ENCODE assay signal across 24 mouse cellular contexts in the genomic region with DNA sequence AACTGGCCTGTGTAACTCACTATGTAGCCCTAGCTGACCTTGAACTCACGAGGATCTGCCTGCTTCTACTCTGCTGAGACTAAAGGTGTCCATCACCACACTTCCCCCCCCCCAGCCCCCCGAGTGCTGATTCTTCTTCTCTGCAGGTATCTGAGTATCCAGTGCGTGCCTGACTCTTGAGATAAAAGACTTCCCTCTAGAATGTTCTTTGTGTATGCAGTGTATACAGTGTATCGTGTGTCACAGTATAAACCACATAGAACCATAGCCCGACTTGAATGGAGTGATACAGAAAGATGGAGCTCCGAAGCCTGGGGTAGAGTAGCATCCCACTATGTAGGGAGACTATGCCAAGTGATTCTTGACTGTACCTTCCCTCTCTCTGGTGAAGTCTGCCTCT. TPM values are rescaled to one million over a fixed set of nuclear protein-coding genes. Genes with fewer than 3 reads are reported as not detected.
A peak's percentile ranks its signal among the peaks of the same experiment; 100 is the strongest.
DNase-seq lines count a peak whose midpoint lies in the region; ATAC-seq and TF ChIP-seq lines count a peak whose summit lies in the region.
"Had no signal": no experiment of that assay in that cellular context is flagged by ENCODE, and none has a peak within 500 bp of the region (broad histone marks: within the 10 kb centered on the region; RNA-seq: fewer than 3 reads in every experiment).

No protein-coding gene starts in this region.

- H3K79me2 ChIP-seq in MEL (ENCODE audit: control insufficient read depth, insufficient read depth, low read length, poor library complexity), result no peaks in the 10 kb centered on the region

- peaks cover 37% of the 10 kb centered on the region for H3K36me3 ChIP-seq in G1E (replicated peaks)
- peaks cover 0 to 13% of the 10 kb centered on the region in 2 experiments; a peak in 2 of 4 replicates for H3K36me3 ChIP-seq in MEL (ENCODE audit: control insufficient read depth in 1 of 2, insufficient read depth in 2 of 2, low read length in 2 of 2)
- no peaks in the 10 kb centered on the region for H3K36me3 ChIP-seq in liver, embryonic 13.5 days
- H3K36me3 ChIP-seq in liver, embryonic 16.5 days (ENCODE audit: control insufficient read depth, insufficient read depth), result no peaks in the 10 kb centered on the region
- H3K36me3 ChIP-seq: forebrain, embryonic 15.5 days; heart, embryonic 12.5 days; heart, embryonic 15.5 days; hindbrain, embryonic 12.5 days; hindbrain, embryonic 15.5 days had no signal

- H3K27me3 ChIP-seq in G1E (ENCODE audit: insufficient read depth, low read length) (no peaks in the 10 kb centered on the region), MEL (ENCODE audit: control insufficient read depth in 1 of 2, insufficient read depth in 2 of 2, low read length in 2 of 2) (no peaks in the 10 kb centered on the region)
- H3K27me3 ChIP-seq in liver, embryonic 13.5 days, result peaks cover 10% of the 10 kb centered on the region; the same call in 1 of the 2 replicates
- no peaks in the 10 kb centered on the region for H3K27me3 ChIP-seq in liver, embryonic 16.5 days (ENCODE audit: control insufficient read depth, insufficient read depth, low read depth, low read length)
- H3K27me3 ChIP-seq: heart, embryonic 12.5 days; heart, embryonic 15.5 days; hindbrain, embryonic 12.5 days; hindbrain, embryonic 15.5 days had no signal

- peak overlapping the region; percentile 38 for H3K27ac ChIP-seq in MEL (ENCODE audit: control insufficient read depth, low read depth, low read length)
- no peak overlapping the region for H3K27ac ChIP-seq in liver, embryonic 13.5 days
- no peak overlapping the region for H3K27ac ChIP-seq in liver, embryonic 16.5 days (ENCODE audit: low read length)
- H3K27ac ChIP-seq: forebrain, embryonic 15.5 days; heart, embryonic 15.5 days; hindbrain, embryonic 12.5 days; hindbrain, embryonic 15.5 days had no signal

- H3K4me1 ChIP-seq in G1E (ENCODE audit: insufficient read depth, low read depth, low read length) (peaks cover 59% of the 10 kb centered on the region), MEL (ENCODE audit: control insufficient read depth in 1 of 2, insufficient read depth in 2 of 2, low read length in 2 of 2) (peaks cover 6 to 30% of the 10 kb centered on the region in 2 experiments)
- 0 out of 2 replicates have a peak, but pooled peaks cover 7% of the 10 kb centered on the region for H3K4me1 ChIP-seq in liver, embryonic 13.5 days (replicated peaks)
- H3K4me1 ChIP-seq in liver, embryonic 16.5 days (ENCODE audit: control insufficient read depth, low read depth, low read length), result no peaks in the 10 kb centered on the region

- TF ChIP-seq POLR2A in MEL (IDR thresholded peaks at IDR 0.05; ENCODE audit: control insufficient read depth in 1 of 2, insufficient read depth in 1 of 2, low read depth in 1 of 2, low read length in 2 of 2, poor library complexity in 1 of 2), result no peak

- H3K4me3 ChIP-seq in G1E (ENCODE audit: low read depth, low read length) (no peak overlapping the region), MEL (ENCODE audit: control insufficient read depth in 1 of 2, insufficient read depth in 1 of 2, low read depth in 2 of 2, low read length in 2 of 2) (no peak overlapping the region)
- H3K4me3 ChIP-seq in liver, embryonic 13.5 days (replicated peaks), result no peak overlapping the region
- H3K4me3 ChIP-seq in liver, embryonic 16.5 days (ENCODE audit: low read depth, low read length), result no peak overlapping the region
- H3K4me3 ChIP-seq: forebrain, embryonic 15.5 days; heart, embryonic 12.5 days; heart, embryonic 15.5 days; hindbrain, embryonic 12.5 days; hindbrain, embryonic 15.5 days had no signal

- H3K9ac ChIP-seq in MEL (ENCODE audit: control insufficient read depth, low read depth, low read length, poor library complexity, severe bottlenecking), result no peak overlapping the region
- H3K9ac ChIP-seq in liver, embryonic 13.5 days, result no peak overlapping the region
- H3K9ac ChIP-seq in liver, embryonic 16.5 days (ENCODE audit: low read depth, low read length), result no peak overlapping the region
- H3K9ac ChIP-seq: forebrain, embryonic 15.5 days; heart, embryonic 12.5 days; heart, embryonic 15.5 days; hindbrain, embryonic 12.5 days; hindbrain, embryonic 15.5 days had no signal

- ATAC-seq in G1E (ENCODE audit: extremely low read depth, insufficient number of reproducible peaks, low FRiP score, poor library complexity, severe bottlenecking), result peak; percentile 81
- ATAC-seq in liver, embryonic 13.5 days (ENCODE audit: low read depth), result peak; percentile 64; the same call in 1 of the 2 replicates
- 0 out of 2 replicates have a peak, but pooled peaks have one; percentile 11 for ATAC-seq in liver, embryonic 16.5 days (ENCODE audit: low read depth)
- ATAC-seq: CD4-positive, CD25-positive, alpha-beta regulatory T cell, adult 4 months; forebrain, embryonic 15.5 days; intestine, postnatal 0 days had no signal

- 41% methylated on average over 6 of the region's 6 CpGs for WGBS in liver, embryonic 13.5 days (ENCODE audit: insufficient replicate concordance)
- 34% methylated on average over 6 of the region's 6 CpGs for WGBS in liver, embryonic 16.5 days (ENCODE audit: insufficient replicate concordance)

- peaks cover 2% of the 10 kb centered on the region; the same call in 1 of the 2 replicates for H3K9me3 ChIP-seq in G1E (replicated peaks)
- H3K9me3 ChIP-seq in MEL (replicated peaks; ENCODE audit: insufficient read depth, low read length), result no peaks in the 10 kb centered on the region
- no peaks in the 10 kb centered on the region for H3K9me3 ChIP-seq in liver, embryonic 13.5 days (replicated peaks)
- H3K9me3 ChIP-seq in liver, embryonic 16.5 days (replicated peaks; ENCODE audit: control insufficient read depth, low read length), result no peaks in the 10 kb centered on the region
- H3K9me3 ChIP-seq: forebrain, embryonic 15.5 days; heart, embryonic 12.5 days; heart, embryonic 15.5 days; hindbrain, embryonic 12.5 days; hindbrain, embryonic 15.5 days had no signal

- TF ChIP-seq CTCF in G1E (IDR thresholded peaks at IDR 0.05; ENCODE audit: low read depth, low read length) (no peak), MEL (IDR thresholded peaks at IDR 0.05 in 2 of 3, conservative IDR thresholded peaks at IDR 0.05 in 1 of 3; ENCODE audit: control insufficient read depth in 1 of 3, insufficient read depth in 1 of 3, low read depth in 2 of 3, low read length in 3 of 3, poor library complexity in 1 of 3, severe bottlenecking in 1 of 3) (no peak)

- peak; percentile 41 for DNase-seq in G1E (ENCODE audit: low spot score)
- DNase-seq in MEL (ENCODE audit: low read depth, low spot score), result peak; percentile 78
- no peak for DNase-seq in liver, embryonic 13.5 days
- no peak for DNase-seq in embryo, embryonic 10.5 days (ENCODE audit: low spot score)
- DNase-seq in kidney, postnatal 4 days, result no peak
- no peak for DNase-seq in embryo, embryonic 11 days
- DNase-seq: adrenal gland, adult 2 months; adrenal gland, postnatal 14 days; cerebellum, adult 11 months; cerebellum, adult 2 months; cerebellum, adult 9-11 months; cerebellum, postnatal 25 days; gastrocnemius, postnatal 14 days; heart, adult 18-20 months had no signal

- no peak overlapping the region for H3K4me2 ChIP-seq in liver, embryonic 13.5 days
- H3K4me2 ChIP-seq in liver, embryonic 16.5 days (ENCODE audit: low read depth, low read length), result no peak overlapping the region
- H3K4me2 ChIP-seq: forebrain, embryonic 15.5 days; heart, embryonic 12.5 days; heart, embryonic 15.5 days; hindbrain, embryonic 12.5 days; hindbrain, embryonic 15.5 days had no signal

- peak; percentile 90 to 93 for TF ChIP-seq EP300 in MEL (IDR thresholded peaks at IDR 0.05; ENCODE audit: low read depth in 1 of 2, low read length in 2 of 2)

- no peak for TF ChIP-seq RAD21 in MEL (IDR thresholded peaks at IDR 0.05; ENCODE audit: low read depth, low read length)

TF ChIP-seq in MEL, 35 proteins besides CTCF, POLR2A, EP300 and RAD21:
- TF ChIP-seq KAT2A (conservative IDR thresholded peaks at IDR 0.05; ENCODE audit: low read depth, low read length), result no peak
- TF ChIP-seq POLR2AphosphoS2 (IDR thresholded peaks at IDR 0.05; ENCODE audit: low read length), result no peak
- TF ChIP-seq MXI1 (IDR thresholded peaks at IDR 0.05; ENCODE audit: low read depth, low read length), result no peak
- TF ChIP-seq UBTF (IDR thresholded peaks at IDR 0.05; ENCODE audit: borderline replicate concordance, insufficient read depth, low read depth, low read length), result no peak
- TF ChIP-seq HCFC1 (IDR thresholded peaks at IDR 0.05; ENCODE audit: low read depth, low read length), result no peak
- TF ChIP-seq TCF12 (IDR thresholded peaks at IDR 0.05; ENCODE audit: low read depth, low read length), result peak; percentile 96
- TF ChIP-seq ZNF384 (IDR thresholded peaks at IDR 0.05; ENCODE audit: low read depth, low read length), result no peak
- peak; percentile 92 for TF ChIP-seq TAL1 (IDR thresholded peaks at IDR 0.05; ENCODE audit: low read length)
- TF ChIP-seq MEF2A (IDR thresholded peaks at IDR 0.05; ENCODE audit: extremely low read depth, insufficient replicate concordance, low read depth, low read length, poor library complexity, severe bottlenecking), result no peak
- no peak for TF ChIP-seq MYC (IDR thresholded peaks at IDR 0.05; ENCODE audit: low read depth, low read length)
- peak; percentile 86 for TF ChIP-seq GATA1 (IDR thresholded peaks at IDR 0.05; ENCODE audit: low read depth, low read length)
- TF ChIP-seq ETS1 (IDR thresholded peaks at IDR 0.05; ENCODE audit: low read depth, low read length), result peak; percentile 45; the same call in 1 of the 2 replicates
TF ChIP-seq in MEL: peak in this region for 4.

RNA-seq across cellular contexts. Expression of a gene that starts 21.4 kb away (rescaled TPM):
- 10.3 and 11.1 TPM in 2 replicates for total RNA-seq in G1E (2014; fragmentation: Nextera tagmentation)
- 3.0 and 3.1 TPM in 2 replicates for total RNA-seq in G1E (2017)
- polyA plus RNA-seq in G1E (2012), result 0.20 TPM in 2 replicates
- 0.16 and 0.27 TPM in 2 replicates for total RNA-seq in MEL (2012; rRNA removed)
- under 1 TPM in 1 of 2 experiments, not detected in 1; 0.67 TPM for polyA plus RNA-seq in MEL (2012; ENCODE audit: insufficient read depth in 1 of 2, insufficient read length in 2 of 2, low read depth in 1 of 2, low replicate concordance in 2 of 2, missing spikeins in 1 of 2)
- 0.06 and 0.14 TPM in 2 replicates for polyA plus RNA-seq in liver, embryonic 13.5 days (2015; fragmentation: Nextera tagmentation; extraction: Ambion mirVana)
- 0.09 and 0.12 TPM in 2 replicates for polyA plus RNA-seq in liver, embryonic 16.5 days (2015; fragmentation: Nextera tagmentation; extraction: Ambion mirVana)
- total RNA-seq: common myeloid progenitor, adult 5-6 weeks; hematopoietic stem cell, adult 5-6 weeks had no signal
- polyA plus RNA-seq: CD4-positive, CD25-positive, alpha-beta regulatory T cell, adult 4 months had no signal

Comparison
In these comparisons a context has a peak if more than half of its experiments do, and no peak if none do; other contexts are left out.
1. ATAC-seq: peak in every context shown above with its lines; median percentile 81 in G1E; 64 in liver, embryonic 13.5 days; 11 in liver, embryonic 16.5 days.
2. DNase-seq: peak in G1E (single experiment) and MEL (single experiment); none in liver, embryonic 13.5 days (single experiment), embryo, embryonic 10.5 days (single experiment), kidney, postnatal 4 days (0 of 2) and embryo, embryonic 11 days (single experiment).